Mouse (Mus musculus) MEL (cell line): ENCODE data around the gene Ucp2. TPM values are rescaled to one million over a fixed set of nuclear protein-coding genes. Genes with fewer than 3 reads are reported as not detected.
A peak's percentile ranks its signal among the peaks of the same experiment; 100 is the strongest.

Source experiments
- DNase-seq: peaks from one replicate; pipeline ENCODE4 v3.0.0; 2011; ENCODE audit warnings: low read depth, low spot score
- H3K27ac ChIP-seq: 2 replicates; pipeline ENCODE4 v1.5.1; 2012; ENCODE audit warnings: low read depth, mild to moderate bottlenecking, control low read depth, low read length, moderate library complexity; ENCODE audit not compliant: control insufficient read depth
- H3K27me3 ChIP-seq, 2 experiments: fragments of 150-350 bp in 1 of 2; sonication (generic) in 1 of 2; 2 replicates each; pipeline ENCODE4 v1.6.1; 2012; ENCODE audit warnings: low read length in 2 of 2, mild to moderate bottlenecking in 2 of 2, improper control_type of control experiment in 1 of 2, moderate library complexity in 1 of 2; ENCODE audit not compliant: insufficient read depth in 2 of 2, control insufficient read depth in 1 of 2
- H3K36me3 ChIP-seq, 2 experiments: 2 replicates each; pipeline ENCODE4 v1.6.1; 2012 to 2014; ENCODE audit warnings: low read length in 2 of 2, improper control_type of control experiment in 1 of 2, inconsistent platforms in 1 of 2, mild to moderate bottlenecking in 1 of 2; ENCODE audit not compliant: insufficient read depth in 2 of 2, control insufficient read depth in 1 of 2
- H3K4me1 ChIP-seq, 2 experiments: fragments of 150-350 bp in 1 of 2; sonication (generic) in 1 of 2; 2 replicates each; pipeline ENCODE4 v1.6.1; 2012; ENCODE audit warnings: low read length in 2 of 2, improper control_type of control experiment in 1 of 2, mild to moderate bottlenecking in 1 of 2; ENCODE audit not compliant: insufficient read depth in 2 of 2, control insufficient read depth in 1 of 2
- H3K4me3 ChIP-seq, 2 experiments: fragments of 150-350 bp in 1 of 2; sonication (generic) in 1 of 2; 2 replicates each; pipeline ENCODE4 v1.5.1; 2012; ENCODE audit warnings: low read depth in 2 of 2, low read length in 2 of 2, mild to moderate bottlenecking in 2 of 2, moderate library complexity in 2 of 2, control low read depth in 1 of 2, improper control_type of control experiment in 1 of 2; ENCODE audit not compliant: control insufficient read depth in 1 of 2, insufficient read depth in 1 of 2
- H3K79me2 ChIP-seq: 2 replicates; pipeline ENCODE4 v1.6.1; 2012; ENCODE audit warnings: mild to moderate bottlenecking, low read length, moderate library complexity; ENCODE audit not compliant: control insufficient read depth, poor library complexity, insufficient read depth
- H3K9ac ChIP-seq: 2 replicates; pipeline ENCODE4 v1.6.1; 2012; ENCODE audit warnings: low read depth, mild to moderate bottlenecking, control low read depth, low read length, moderate library complexity; ENCODE audit not compliant: control insufficient read depth, poor library complexity, severe bottlenecking
- H3K9me3 ChIP-seq: fragments of 150-350 bp; sonication (generic); replicated peaks from 2 replicates; pipeline ENCODE4 v1.6.1; 2012; ENCODE audit warnings: mild to moderate bottlenecking, low read length, improper control_type of control experiment, moderate library complexity; ENCODE audit not compliant: insufficient read depth
- CHD1 ChIP-seq: IDR thresholded peaks from 2 replicates; pipeline ENCODE4 v1.6.1; 2012; ENCODE audit warnings: low read depth, mild to moderate bottlenecking, inconsistent platforms, low read length, improper control_type of control experiment
- CHD2 ChIP-seq: IDR thresholded peaks from 2 replicates; pipeline ENCODE4 v1.6.1; 2011; ENCODE audit warnings: low read length, improper control_type of control experiment
- EP300 ChIP-seq, 2 experiments: IDR thresholded peaks; 2 replicates each; pipeline ENCODE4 v1.6.1; 2011; ENCODE audit warnings: improper control_type of control experiment in 2 of 2, low read length in 2 of 2, low read depth in 1 of 2, mild to moderate bottlenecking in 1 of 2
- ETS1 ChIP-seq: IDR thresholded peaks from 2 replicates; pipeline ENCODE4 v1.6.1; 2012; ENCODE audit warnings: low read depth, mild to moderate bottlenecking, inconsistent platforms, low read length, improper control_type of control experiment, moderate library complexity
- GABPA ChIP-seq: IDR thresholded peaks from 2 replicates; pipeline ENCODE4 v1.6.1; 2012; ENCODE audit warnings: low read depth, mild to moderate bottlenecking, inconsistent platforms, low read length, improper control_type of control experiment, moderate library complexity
- HCFC1 ChIP-seq: IDR thresholded peaks from 2 replicates; pipeline ENCODE4 v1.6.1; 2012; ENCODE audit warnings: low read depth, mild to moderate bottlenecking, inconsistent platforms, low read length, improper control_type of control experiment, moderate library complexity
- MAX ChIP-seq: IDR thresholded peaks from 2 replicates; pipeline ENCODE4 v1.6.1; 2011; ENCODE audit warnings: low read length, improper control_type of control experiment
- MYB ChIP-seq: IDR thresholded peaks from 2 replicates; pipeline ENCODE4 v1.6.1; 2011; ENCODE audit warnings: mild to moderate bottlenecking, low read depth, low read length, improper control_type of control experiment
- NELFE ChIP-seq: IDR thresholded peaks from 2 replicates; pipeline ENCODE4 v1.6.1; 2011; ENCODE audit warnings: low read depth, low read length, improper control_type of control experiment
- NRF1 ChIP-seq: IDR thresholded peaks from 2 replicates; pipeline ENCODE4 v1.6.1; 2014; ENCODE audit warnings: low read depth, mild to moderate bottlenecking, inconsistent platforms, low read length, improper control_type of control experiment, moderate library complexity; ENCODE audit not compliant: poor library complexity, insufficient read depth, severe bottlenecking
- POLR2A ChIP-seq, 2 experiments: IDR thresholded peaks; 2 replicates each; pipeline ENCODE4 v1.6.1; 2011 to 2012; ENCODE audit warnings: low read length in 2 of 2, mild to moderate bottlenecking in 2 of 2, control low read depth in 1 of 2, improper control_type of control experiment in 1 of 2, low read depth in 1 of 2, moderate library complexity in 1 of 2; ENCODE audit not compliant: control insufficient read depth in 1 of 2, insufficient read depth in 1 of 2, poor library complexity in 1 of 2
- POLR2AphosphoS5 ChIP-seq: IDR thresholded peaks from 2 replicates; pipeline ENCODE4 v1.6.1; 2012; ENCODE audit warnings: low read depth, borderline replicate concordance, mild to moderate bottlenecking, inconsistent platforms, low read length, moderate library complexity, mixed read lengths
- RAD21 ChIP-seq: IDR thresholded peaks from 2 replicates; pipeline ENCODE4 v1.6.1; 2011; ENCODE audit warnings: mild to moderate bottlenecking, low read depth, low read length, improper control_type of control experiment
- UBTF ChIP-seq: IDR thresholded peaks from 2 replicates; pipeline ENCODE4 v1.6.1; 2012; ENCODE audit warnings: low read depth, mild to moderate bottlenecking, inconsistent platforms, low read length, improper control_type of control experiment, moderate library complexity, borderline replicate concordance; ENCODE audit not compliant: insufficient read depth
- USF1 ChIP-seq: IDR thresholded peaks from 2 replicates; pipeline ENCODE4 v1.6.1; 2014; ENCODE audit warnings: low read depth, mild to moderate bottlenecking, inconsistent platforms, low read length, improper control_type of control experiment, moderate library complexity
- USF2 ChIP-seq, 2 experiments: IDR thresholded peaks; 2 replicates each; pipeline ENCODE4 v1.6.1; 2011 to 2012; ENCODE audit warnings: improper control_type of control experiment in 2 of 2, low read length in 2 of 2, borderline replicate concordance in 1 of 2, inconsistent platforms in 1 of 2, low read depth in 1 of 2, mild to moderate bottlenecking in 1 of 2; ENCODE audit not compliant: insufficient read depth in 1 of 2
- ZNF384 ChIP-seq: IDR thresholded peaks from 2 replicates; pipeline ENCODE4 v1.6.1; 2012; ENCODE audit warnings: low read depth, mild to moderate bottlenecking, inconsistent platforms, low read length, improper control_type of control experiment
- polyA plus RNA-seq, 2 experiments: library from polyadenylated mRNA; stranded (reverse) in 1 of 2; unstranded in 1 of 2; fragments of >175 nt in 1 of 2; fragments of >200 nt in 1 of 2; gene quantifications; 2 replicates each; pipeline versions ENCODE4 v1.2.1 to v1.2.4; 2012; ENCODE audit warnings: low replicate concordance in 2 of 2, low read depth in 1 of 2; ENCODE audit not compliant: insufficient read length in 2 of 2, insufficient read depth in 1 of 2, missing spikeins in 1 of 2
- total RNA-seq: library from RNA; depleted of rRNA; stranded (reverse); fragments of 300-350 nt; gene quantifications from 2 replicates; pipeline ENCODE4 v1.2.3, GENCODE M21; 2012

The Ucp2 gene
- total and polyA plus RNA-seq, 3 experiments: 139 to 724 TPM; not detected in 1

DNA sequence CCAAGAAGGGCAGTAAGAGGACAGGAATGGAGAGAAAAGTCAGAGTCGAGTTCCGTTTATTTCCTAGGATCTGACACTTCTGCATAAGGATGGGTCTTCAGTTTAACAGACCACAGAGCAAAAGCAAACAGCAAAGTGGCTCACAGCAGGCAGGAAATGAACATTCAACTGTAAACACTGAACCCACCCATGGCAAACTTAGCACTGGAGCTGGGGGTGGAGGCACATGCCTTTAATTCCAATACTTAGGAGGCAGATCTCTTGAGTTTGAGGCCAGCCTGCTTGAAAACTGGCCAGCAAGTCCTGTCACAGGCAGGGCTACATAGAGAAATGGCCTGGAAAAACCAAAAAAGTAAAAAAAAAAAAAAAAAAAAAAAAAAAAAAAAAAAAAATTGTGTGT lies 40.4 kb downstream of the Ucp2 start:
- Histone ChIP-seq H3K79me2 (peaks cover 2% of the 10 kb centered on the region), H3K36me3 (peaks cover 0 to 8% of the 10 kb centered on the region in 2 experiments; a peak in 2 of 4 replicates), H3K27me3 (no peaks in the 10 kb centered on the region), H3K4me3 (no peak overlapping the region), H3K9me3 (no peaks in the 10 kb centered on the region), H3K27ac (no peak overlapping the region), H3K9ac (no peak overlapping the region), H3K4me1 (peaks cover 3 to 22% of the 10 kb centered on the region in 2 experiments)
- DNase-seq: no peak
- no peak for TF ChIP-seq POLR2A (IDR thresholded peaks at IDR 0.05; ENCODE audit: control insufficient read depth in 1 of 2, insufficient read depth in 1 of 2, low read depth in 1 of 2, low read length in 2 of 2, poor library complexity in 1 of 2)
- no peak for TF ChIP-seq POLR2AphosphoS5
- no peak for TF ChIP-seq USF2 (IDR thresholded peaks at IDR 0.05; ENCODE audit: borderline replicate concordance in 1 of 2, insufficient read depth in 1 of 2, low read depth in 1 of 2, low read length in 2 of 2)

DNA sequence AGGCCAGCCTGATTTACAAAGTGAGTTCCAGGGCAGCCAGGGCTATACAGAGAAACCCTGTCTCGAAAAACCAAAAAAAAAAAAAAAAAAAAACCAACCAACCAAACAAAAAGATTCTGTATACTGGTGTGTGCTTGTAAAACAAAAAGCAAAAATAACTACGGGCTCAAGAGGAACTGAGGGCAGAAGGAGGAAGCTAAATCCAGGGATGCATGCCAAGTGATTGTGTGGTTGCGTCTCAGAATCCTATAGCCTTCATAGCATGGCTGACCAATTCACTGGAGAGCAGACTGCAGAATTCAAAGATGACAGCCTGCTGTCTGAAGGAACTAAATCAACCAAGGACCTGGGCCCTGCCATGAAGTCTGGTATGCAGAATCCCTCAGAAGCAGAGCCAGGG lies 41.1 kb downstream of the Ucp2 start:
- Histone ChIP-seq H3K27ac (0 out of 2 replicates have a peak overlapping the region, but pooled peaks have one; percentile 12), H3K79me2 (peaks cover 2% of the 10 kb centered on the region), H3K4me1 (peaks cover 3 to 22% of the 10 kb centered on the region in 2 experiments), H3K9me3 (no peaks in the 10 kb centered on the region), H3K27me3 (no peaks in the 10 kb centered on the region), H3K36me3 (peaks cover 0 to 8% of the 10 kb centered on the region in 2 experiments; a peak in 2 of 4 replicates), H3K9ac (peak overlapping the region; percentile 14; the same call in 1 of the 2 replicates), H3K4me3 (peak overlapping the region; percentile 21 to 40; a peak in 3 of 4 replicates)
- 0 out of 2 replicates have a peak, but pooled peaks have one; percentile 12 for TF ChIP-seq ZNF384
- TF ChIP-seq HCFC1: no peak
- no peak for TF ChIP-seq UBTF
- no peak for TF ChIP-seq CHD1
- TF ChIP-seq ETS1: 0 out of 2 replicates have a peak, but pooled peaks have one; percentile 15
- peak in 1 of 2 experiments; percentile 49; a peak in 1 of 4 replicates for TF ChIP-seq EP300 (IDR thresholded peaks at IDR 0.05; ENCODE audit: low read depth in 1 of 2, low read length in 2 of 2)
- DNase-seq: peak; percentile 86

DNA sequence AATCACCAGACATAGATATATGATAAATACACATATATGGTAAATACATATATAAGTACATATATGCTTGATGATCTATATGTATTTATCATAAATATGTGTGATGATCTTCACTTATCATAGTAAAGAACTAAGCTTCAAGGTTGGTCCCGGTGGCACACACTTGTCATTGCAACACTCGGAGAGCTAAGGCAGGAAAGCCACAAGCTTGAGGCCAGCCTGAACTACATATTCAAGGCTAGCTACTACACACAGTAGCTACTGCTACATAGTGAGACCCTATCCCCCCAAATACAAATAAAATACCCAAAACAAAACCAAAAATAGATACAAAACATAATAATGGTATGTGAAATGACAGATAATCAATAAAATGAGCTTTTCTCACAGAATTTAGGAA lies 42.7 kb downstream of the Ucp2 start:
- Histone ChIP-seq H3K27me3 (no peaks in the 10 kb centered on the region), H3K4me3 (no peak overlapping the region), H3K9ac (no peak overlapping the region), H3K9me3 (no peaks in the 10 kb centered on the region), H3K27ac (no peak overlapping the region), H3K4me1 (peaks cover 3 to 22% of the 10 kb centered on the region in 2 experiments), H3K79me2 (peaks cover 2% of the 10 kb centered on the region), H3K36me3 (peaks cover 0 to 8% of the 10 kb centered on the region in 2 experiments; a peak in 2 of 4 replicates)
- TF ChIP-seq CHD1 (no peak), MAX (no peak), MYB (no peak), RAD21 (no peak), NRF1 (no peak), NELFE (no peak), USF1 (no peak), CHD2 (no peak), GABPA (no peak)
- DNase-seq: no peak
